Mouse (Mus musculus) lung, postnatal 0 days (tissue): ENCODE measurements around the gene Mmachc. TPM values are rescaled to one million over a fixed set of nuclear protein-coding genes. Genes with fewer than 3 reads are reported as not detected.

Source experiments
- ATAC-seq: fragments of 200-750 bp; cut with Nextera tagmentation; 2 replicates; pipeline ENCODE4 v1.8.0; 2017; ENCODE audit warnings: moderate library complexity
- DNase-seq: peaks from one replicate; pipeline ENCODE4 v3.0.0-alpha.2; 2016; ENCODE audit warnings: low spot score
- H3K27ac ChIP-seq: fragments of 300-500 bp; sonication (generic); 2 replicates; pipeline ENCODE4 v1.5.1; 2014; ENCODE audit warnings: antibody characterized with exemption, mild to moderate bottlenecking, low read length, mixed read lengths
- H3K27me3 ChIP-seq: fragments of 300-500 bp; sonication (generic); replicated peaks from 2 replicates; pipeline ENCODE4 v1.6.1; 2014; ENCODE audit warnings: low read length, mixed read lengths; ENCODE audit not compliant: insufficient read depth
- H3K36me3 ChIP-seq: fragments of 300-500 bp; sonication (generic); 2 replicates; pipeline ENCODE4 v1.6.1; 2014; ENCODE audit warnings: low read length, mixed read lengths; ENCODE audit not compliant: insufficient read depth
- H3K4me1 ChIP-seq: fragments of 300-500 bp; sonication (generic); 2 replicates; pipeline ENCODE4 v1.6.1; 2014; ENCODE audit warnings: antibody characterized with exemption, low read depth, low read length, mixed read lengths; ENCODE audit not compliant: insufficient read depth
- H3K4me2 ChIP-seq: fragments of 300-500 bp; sonication (generic); replicated peaks from 2 replicates; pipeline ENCODE4 v1.6.1; 2014; ENCODE audit warnings: low read depth, mild to moderate bottlenecking, low read length, moderate library complexity, mixed read lengths
- H3K4me3 ChIP-seq: fragments of 300-500 bp; sonication (generic); 2 replicates; pipeline ENCODE4 v1.5.1; 2014; ENCODE audit warnings: low read depth, low read length
- H3K9ac ChIP-seq: fragments of 300-500 bp; sonication (generic); replicated peaks from 2 replicates; pipeline ENCODE4 v1.6.1; 2014; ENCODE audit warnings: low read depth, mild to moderate bottlenecking
- H3K9me3 ChIP-seq: fragments of 300-500 bp; sonication (generic); 2 replicates; pipeline ENCODE4 v1.6.1; 2016; ENCODE audit warnings: low read length, mixed read lengths
- CTCF ChIP-seq: IDR thresholded peaks from 2 replicates; pipeline ENCODE4 v1.5.1; 2016; ENCODE audit warnings: antibody characterized with exemption, mild to moderate bottlenecking
- EP300 ChIP-seq: IDR thresholded peaks from 2 replicates; pipeline ENCODE4 v1.6.1; 2016; ENCODE audit warnings: antibody characterized with exemption, mild to moderate bottlenecking, control low read depth
- WGBS: fragments of 180-500 bp; shearing (Covaris S2); extraction: QIAGEN DNeasy Blood & Tissue Kit; methylation state at CpG from one replicate; pipeline ENCODE4 v1.1.7; 2014; 5-methylcytosine and 5-hydroxymethylcytosine counted together
- polyA plus RNA-seq: library from polyadenylated mRNA; unstranded; fragments of >200 nt; fragmentation: Nextera tagmentation; extraction: Ambion mirVana; gene quantifications from 2 replicates; pipeline ENCODE4 v1.2.1, GENCODE M21; 2015

Mmachc gene
- polyA plus RNA-seq, 1 experiment from 2014 or later = 7.1 TPM

- no peaks in the 10 kb centered on the region for H3K9me3 ChIP-seq
- no peak for ATAC-seq
- DNase-seq = no peak
- TF ChIP-seq CTCF = no peak
- no peak for TF ChIP-seq EP300
- no peaks in the 10 kb centered on the region for H3K4me1 ChIP-seq
- no peak overlapping the region for H3K27ac ChIP-seq
- H3K27me3 ChIP-seq = no peaks in the 10 kb centered on the region
- no peak overlapping the region for H3K9ac ChIP-seq
- H3K4me2 ChIP-seq = no peak overlapping the region
- 77% methylated on average over 3 of the region's 3 CpGs for WGBS
- no peaks in the 10 kb centered on the region for H3K36me3 ChIP-seq
- no peak overlapping the region for H3K4me3 ChIP-seq
Measured at GRCm38 (mm10) chr4:116729532-116729931, 21.3 kb upstream of the Mmachc start.

DNA sequence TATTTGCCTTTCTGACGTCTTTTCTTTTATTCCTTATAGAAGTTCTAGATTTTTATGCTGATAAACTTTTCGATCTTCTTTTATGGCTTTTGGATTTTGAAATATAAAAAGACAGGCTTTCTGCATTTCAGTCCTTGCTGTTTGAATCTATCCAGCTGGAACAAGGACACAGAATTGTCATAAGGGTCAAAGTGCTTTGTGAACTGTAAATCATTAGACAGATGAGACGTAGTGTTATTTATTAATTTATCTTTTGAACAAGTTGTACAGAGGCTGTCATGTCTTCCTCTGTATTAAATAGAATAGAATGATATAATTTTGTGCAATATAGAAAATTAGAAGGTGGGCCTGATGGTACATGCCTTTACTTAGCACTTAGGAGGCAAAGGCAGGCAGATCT lies 19.2 kb upstream of the Mmachc start:
- DNase-seq (no peak), ATAC-seq (no peak)
- WGBS = 58% methylated on average over 3 of the region's 3 CpGs
- Histone ChIP-seq H3K4me3 (no peak overlapping the region), H3K36me3 (no peaks in the 10 kb centered on the region), H3K27me3 (no peaks in the 10 kb centered on the region), H3K4me2 (no peak overlapping the region), H3K4me1 (no peaks in the 10 kb centered on the region), H3K9ac (no peak overlapping the region), H3K27ac (no peak overlapping the region), H3K9me3 (no peaks in the 10 kb centered on the region)
- no peak for TF ChIP-seq EP300
- TF ChIP-seq CTCF = no peak

GRCm38 (mm10) chr4:116725444-116725843 lies 17.2 kb upstream of the Mmachc start:
- TF ChIP-seq EP300 (no peak), CTCF (no peak)
- H3K4me2 ChIP-seq = no peak overlapping the region
- H3K4me3 ChIP-seq = no peak overlapping the region
- H3K9ac ChIP-seq = no peak overlapping the region
- ATAC-seq (no peak), DNase-seq (no peak)
- 71% methylated on average over 5 of the region's 5 CpGs for WGBS
- H3K9me3 ChIP-seq = no peaks in the 10 kb centered on the region
- H3K4me1 ChIP-seq = no peaks in the 10 kb centered on the region
- no peak overlapping the region for H3K27ac ChIP-seq
- H3K36me3 ChIP-seq = no peaks in the 10 kb centered on the region
- H3K27me3 ChIP-seq = no peaks in the 10 kb centered on the region

GRCm38 (mm10) chr4:116722230-116722629 lies 14.0 kb upstream of the Mmachc start:
- TF ChIP-seq EP300 (no peak), CTCF (no peak)
- H3K27me3 ChIP-seq = no peaks in the 10 kb centered on the region
- 58% methylated on average over 7 of the region's 7 CpGs for WGBS
- no peaks in the 10 kb centered on the region for H3K4me1 ChIP-seq
- H3K4me2 ChIP-seq = no peak overlapping the region
- DNase-seq = no peak
- H3K36me3 ChIP-seq = no peaks in the 10 kb centered on the region
- no peak overlapping the region for H3K27ac ChIP-seq
- no peak overlapping the region for H3K9ac ChIP-seq
- H3K9me3 ChIP-seq = no peaks in the 10 kb centered on the region
- H3K4me3 ChIP-seq = no peak overlapping the region
- ATAC-seq = no peak

DNA sequence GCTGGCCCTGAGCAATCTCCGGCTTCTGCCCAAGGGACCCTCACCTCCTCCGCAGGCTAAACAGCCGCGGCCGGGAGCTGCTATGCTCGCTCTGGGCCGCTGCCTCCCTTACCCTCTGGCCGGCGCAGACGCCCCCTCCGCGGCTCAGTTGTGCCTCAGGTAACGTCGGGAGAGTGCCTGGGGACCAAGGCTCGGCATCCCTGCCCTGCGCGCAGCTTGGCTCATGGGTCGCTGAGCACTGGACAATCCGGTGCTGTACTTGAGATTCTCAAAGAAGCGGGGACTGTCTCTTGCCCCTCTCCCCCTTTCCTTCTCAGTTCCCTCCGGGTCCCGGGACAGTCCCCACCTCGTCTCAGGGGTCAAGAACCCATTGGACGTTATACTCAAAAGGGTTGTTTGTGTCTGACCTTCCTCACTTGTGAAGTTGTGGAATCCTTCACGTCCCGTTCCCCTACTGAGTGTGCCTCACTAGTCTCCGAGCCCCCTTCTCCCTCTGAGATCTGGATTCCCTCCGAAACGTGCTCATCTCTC lies 13.0 kb upstream of the Mmachc start:
- Histone ChIP-seq H3K36me3 (no peaks in the 10 kb centered on the region), H3K4me2 (peak overlapping the region; percentile 84), H3K9me3 (no peaks in the 10 kb centered on the region), H3K4me1 (no peaks in the 10 kb centered on the region), H3K9ac (peak overlapping the region; percentile 65), H3K4me3 (peak overlapping the region; percentile 73), H3K27ac (peak overlapping the region; percentile 85), H3K27me3 (no peaks in the 10 kb centered on the region)
- TF ChIP-seq EP300 (no peak), CTCF (no peak)
- under 1% methylated on average over 23 of the region's 29 CpGs for WGBS
- ATAC-seq (no peak), DNase-seq (no peak)

GRCm38 (mm10) chr4:116720343-116721097 lies 12.3 kb upstream of the Mmachc start, which contains the start of gene Tesk2:
Gene Tesk2, plus strand, starts transcription at chr4:116720948.
- ATAC-seq = peak; percentile 98
- H3K27me3 ChIP-seq = no peaks in the 10 kb centered on the region
- H3K4me1 ChIP-seq = no peaks in the 10 kb centered on the region
- H3K36me3 ChIP-seq = no peaks in the 10 kb centered on the region
- WGBS = under 1% methylated on average over 33 of the region's 34 CpGs
- peak within 1 kb of the TSS; percentile 73 for H3K4me3 ChIP-seq
- peak; percentile 99 for DNase-seq
- H3K9me3 ChIP-seq = no peaks in the 10 kb centered on the region
- peak within 1 kb of the TSS; percentile 65 for H3K9ac ChIP-seq
- TF ChIP-seq CTCF (no peak), EP300 (no peak)
- peak within 1 kb of the TSS; percentile 84 for H3K4me2 ChIP-seq
- H3K27ac ChIP-seq = peak within 1 kb of the TSS; percentile 85
